Mouse (Mus musculus) heart, adult 11 months (tissue): ENCODE data around the gene Rhd.

Experiments used
- DNase-seq: peaks from one replicate; pipeline ENCODE4 v3.0.0; 2022

Gene Rhd

DNA sequence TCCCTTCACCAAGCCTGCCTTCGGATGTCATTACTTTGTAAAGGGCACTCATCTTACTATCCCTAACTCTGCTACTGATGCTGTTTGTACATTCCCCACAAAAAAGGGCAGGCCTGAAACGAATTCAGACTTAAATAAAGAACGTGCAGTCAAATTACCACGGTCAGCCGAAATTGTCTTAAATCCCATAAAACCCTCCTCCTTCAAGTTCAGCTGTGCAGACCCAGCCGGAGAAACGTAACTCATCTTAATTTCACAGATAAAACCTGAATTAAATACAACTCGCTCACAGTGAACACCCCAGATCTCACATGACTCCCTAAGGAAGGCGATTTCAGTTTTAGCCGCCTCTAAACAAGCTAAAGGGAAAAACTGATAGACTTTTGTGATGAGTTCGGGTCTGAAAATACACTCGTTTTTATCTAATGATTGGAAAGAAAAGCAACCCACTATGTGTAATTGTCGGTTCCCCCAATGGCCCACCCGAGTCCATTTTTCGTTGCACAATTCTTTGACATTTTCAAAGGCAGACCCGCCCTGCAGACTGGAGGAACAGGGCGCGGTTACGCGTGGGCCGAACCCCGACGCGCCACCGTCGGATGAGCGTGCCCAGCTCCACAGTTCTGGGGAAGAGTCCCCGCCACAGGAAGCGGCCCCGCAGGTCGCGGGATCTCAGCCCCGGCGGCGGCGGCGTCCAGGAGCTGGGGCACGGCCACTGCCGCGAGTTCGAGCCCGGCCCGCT, 50.0 kb downstream of the Rhd start:
- DNase-seq: no peak

DNA sequence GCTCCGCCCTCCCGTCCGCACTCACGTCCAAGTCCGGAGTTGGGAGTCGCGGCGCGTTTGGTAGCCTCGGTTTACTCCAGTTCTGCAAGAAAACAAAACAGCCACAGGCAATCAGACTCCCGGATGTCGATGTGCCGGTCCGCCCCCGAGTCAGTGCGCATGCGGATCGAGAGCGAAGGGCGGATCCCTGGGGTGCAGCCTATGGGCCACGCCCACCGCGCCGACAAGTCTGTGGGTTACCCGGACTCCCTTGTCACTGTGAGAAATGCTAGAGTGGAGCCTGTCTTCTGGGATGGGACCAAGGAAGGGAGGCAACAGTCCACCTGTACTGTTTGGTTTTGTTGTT, 50.5 kb downstream of the Rhd start, which contains the start of gene Tmem50a:
Tmem50a (minus strand) TSS at position 161 of the 346 bp plus-strand sequence.
- DNase-seq: peak; percentile 100

DNA sequence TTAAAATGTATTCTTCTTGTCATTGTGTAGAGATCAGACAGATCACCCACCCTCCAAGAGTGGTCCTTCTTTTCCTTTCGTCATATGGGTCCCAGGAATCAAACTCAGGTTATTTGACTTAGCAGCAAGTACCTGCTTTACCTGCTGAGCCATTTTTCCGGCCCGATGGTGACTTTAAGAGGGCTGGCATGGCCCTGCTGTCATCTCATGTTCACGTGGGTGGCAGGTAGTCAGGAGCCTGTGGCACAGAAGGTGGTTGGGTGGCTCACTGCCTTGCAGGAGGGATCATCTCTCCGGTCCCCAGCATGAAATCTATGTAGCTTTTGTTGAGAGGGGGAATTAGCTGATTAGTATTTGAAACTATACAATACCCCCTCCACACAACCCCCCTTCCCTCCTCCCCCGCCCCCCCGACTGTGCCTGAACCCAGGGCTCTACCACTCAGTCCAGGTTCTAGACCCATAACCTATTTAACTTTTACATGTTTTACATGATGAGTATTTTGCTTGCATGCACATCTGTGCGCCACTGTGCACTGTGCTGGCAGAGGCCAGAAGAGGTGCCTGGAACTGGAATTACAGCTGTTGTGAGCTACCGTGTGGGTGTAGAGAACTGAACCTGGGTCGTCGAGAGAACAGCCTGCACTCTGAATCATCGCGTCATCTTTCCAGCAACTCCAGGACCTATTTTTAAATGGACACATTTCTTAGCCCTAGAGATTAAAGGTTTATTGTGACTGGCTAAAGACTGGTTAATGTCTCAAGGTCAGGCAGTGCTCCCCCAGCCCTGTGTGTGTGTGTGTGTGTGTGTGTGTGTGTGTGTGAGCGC, 51.1 kb downstream of the Rhd start:
- peak; percentile 94 for DNase-seq

DNA sequence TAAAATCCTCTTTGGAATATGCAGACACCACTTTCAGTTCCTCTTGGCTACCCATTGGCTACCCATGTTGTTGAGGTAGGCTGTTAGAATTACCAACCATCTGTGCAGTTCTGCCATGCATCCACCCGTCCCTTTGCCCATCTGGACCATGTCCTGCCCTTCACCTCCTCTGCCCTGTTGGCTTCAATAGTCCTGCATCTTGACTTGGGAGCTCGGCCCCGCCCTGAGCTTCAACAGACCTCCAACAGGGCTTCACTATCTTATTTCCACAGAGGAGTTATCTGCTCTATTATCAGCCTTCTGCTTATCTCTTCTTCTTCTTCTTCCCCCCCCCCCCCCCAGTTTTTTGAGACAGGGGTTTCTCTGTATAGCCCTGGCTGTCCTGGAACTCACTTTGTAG, 52.9 kb downstream of the Rhd start:
- DNase-seq: no peak

DNA sequence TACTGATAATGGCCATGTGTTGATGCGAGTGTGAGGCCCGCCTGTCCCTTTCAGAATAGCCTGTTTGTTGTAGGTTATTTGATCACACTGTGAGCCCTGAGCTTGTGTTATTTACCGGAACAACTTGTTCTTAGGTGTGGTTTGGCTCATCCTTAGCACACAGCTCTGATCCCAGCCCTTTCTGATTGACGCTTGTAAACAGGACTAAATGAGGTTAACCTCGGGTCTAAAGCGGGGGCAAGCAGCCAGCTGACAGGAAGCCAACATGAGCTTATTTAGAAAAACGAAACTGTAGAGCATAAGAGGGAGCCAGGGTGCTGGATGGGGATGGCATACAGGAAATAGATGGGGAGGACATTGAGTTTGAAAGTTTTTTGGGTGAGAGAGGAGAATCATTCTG, 54.0 kb downstream of the Rhd start:
- DNase-seq: peak; percentile 99

DNA sequence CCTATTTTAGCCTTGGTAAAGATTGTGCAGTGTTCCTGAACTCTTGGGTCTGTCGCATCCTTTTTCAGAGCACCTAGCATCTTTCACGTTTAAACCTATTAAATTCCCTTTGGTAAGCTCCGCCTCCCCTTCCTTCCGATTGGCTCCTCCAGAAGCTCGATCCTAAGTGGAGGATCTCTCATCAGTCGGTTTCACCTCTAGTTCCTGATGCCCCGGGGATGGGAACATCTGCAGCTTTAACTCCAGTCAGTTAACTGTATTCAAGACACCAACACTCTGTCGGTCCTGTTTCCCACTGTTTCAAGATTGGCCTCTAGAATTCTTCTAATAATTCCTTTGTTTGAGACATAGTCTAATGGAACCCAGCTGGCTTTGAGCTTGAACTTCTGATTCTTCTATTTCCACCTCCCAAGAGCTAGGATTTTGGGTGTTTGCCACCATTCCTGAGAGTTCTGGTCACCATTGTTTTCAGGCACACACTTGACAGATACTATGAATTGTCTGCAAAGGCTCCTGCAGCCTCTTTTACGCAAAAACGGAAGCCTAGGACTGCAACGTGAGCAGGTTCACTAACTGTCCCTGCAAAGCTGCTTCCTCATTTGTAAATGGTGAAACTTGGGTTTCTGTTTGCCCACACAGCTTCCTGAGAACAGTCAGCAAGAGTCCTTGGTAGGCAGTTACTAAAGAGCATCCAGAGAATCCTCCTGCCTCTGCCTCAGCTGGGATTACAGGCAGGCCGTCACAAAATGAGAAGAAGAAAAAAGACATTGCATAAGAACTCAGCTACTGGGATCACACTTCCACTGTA, 55.6 kb downstream of the Rhd start:
- DNase-seq: peak; percentile 96

DNA sequence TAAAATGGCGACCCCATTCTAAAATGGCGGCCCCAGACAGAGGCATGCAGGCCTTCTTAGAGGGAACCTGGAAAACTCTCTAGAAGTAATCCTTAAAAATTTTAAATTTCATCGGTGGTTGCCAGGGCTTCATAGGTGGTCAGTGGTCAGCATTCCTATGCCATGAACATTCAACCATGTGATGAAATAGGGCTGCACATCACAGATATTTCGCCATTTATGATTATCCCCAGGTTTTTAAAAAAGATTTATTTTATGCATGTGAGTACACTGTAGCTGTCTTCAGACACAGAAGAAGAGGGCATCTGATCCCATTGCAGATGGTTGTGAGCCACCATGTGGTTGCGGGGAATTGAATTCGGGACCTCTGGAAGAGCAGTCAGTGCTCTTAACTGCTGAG, 56.3 kb downstream of the Rhd start:
- DNase-seq: no peak

DNA sequence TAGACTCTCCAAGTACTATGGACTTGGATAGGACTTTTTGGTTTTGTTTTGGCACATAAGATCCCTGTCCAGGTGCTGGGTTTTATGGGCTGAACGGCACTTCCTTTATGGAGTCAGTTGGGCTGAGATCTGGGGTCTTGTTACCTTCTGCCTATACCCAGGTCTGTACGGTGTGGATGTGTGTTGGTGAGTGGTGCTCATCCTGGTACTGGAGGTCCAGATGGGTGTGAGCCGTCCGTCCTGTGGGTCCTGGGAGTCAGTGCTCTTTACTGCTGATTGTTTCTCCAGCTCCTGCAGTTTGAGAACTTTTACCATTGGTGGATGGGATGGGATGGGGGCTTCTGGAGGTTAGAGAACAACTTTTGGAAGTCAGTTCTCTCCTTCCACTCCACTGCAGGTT, 57.4 kb downstream of the Rhd start:
- peak; percentile 94 for DNase-seq

DNA sequence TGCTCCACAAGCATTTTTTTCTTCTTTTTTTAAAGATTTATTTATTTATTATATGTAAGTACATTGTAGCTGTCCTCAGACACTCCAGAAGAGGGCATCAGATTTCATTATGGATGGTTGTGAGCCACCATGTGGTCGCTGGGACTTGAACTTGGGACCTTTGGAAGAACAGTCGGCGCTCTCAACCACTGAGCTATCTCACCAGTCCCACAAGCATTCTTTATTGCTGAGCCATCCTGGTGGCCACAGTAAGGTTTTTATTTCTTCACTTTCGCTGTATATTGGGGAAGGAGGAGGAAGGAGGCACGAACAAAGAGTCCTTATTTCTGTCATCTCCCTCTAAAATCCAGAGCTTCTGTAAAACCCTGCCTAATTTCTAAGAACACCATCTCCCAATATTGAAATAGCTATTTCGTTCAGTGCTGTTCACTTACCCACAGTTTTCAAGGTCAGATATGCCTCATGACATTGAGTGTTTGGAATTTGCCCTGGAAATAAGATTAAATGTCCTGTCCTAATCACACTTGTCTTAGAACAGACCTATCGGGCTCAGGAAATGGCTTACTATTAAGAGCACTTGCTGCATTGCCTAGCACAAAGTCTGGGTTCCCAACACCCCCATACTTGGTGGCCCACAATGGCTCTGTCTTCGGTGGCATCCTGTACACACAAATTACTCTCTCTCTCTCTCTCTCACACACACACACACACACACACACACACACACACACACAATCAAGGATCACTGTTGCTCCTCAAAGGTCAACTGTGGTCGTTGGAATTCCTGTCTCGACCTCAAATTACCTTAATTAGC, 58.0 kb downstream of the Rhd start:
- no peak for DNase-seq

DNA sequence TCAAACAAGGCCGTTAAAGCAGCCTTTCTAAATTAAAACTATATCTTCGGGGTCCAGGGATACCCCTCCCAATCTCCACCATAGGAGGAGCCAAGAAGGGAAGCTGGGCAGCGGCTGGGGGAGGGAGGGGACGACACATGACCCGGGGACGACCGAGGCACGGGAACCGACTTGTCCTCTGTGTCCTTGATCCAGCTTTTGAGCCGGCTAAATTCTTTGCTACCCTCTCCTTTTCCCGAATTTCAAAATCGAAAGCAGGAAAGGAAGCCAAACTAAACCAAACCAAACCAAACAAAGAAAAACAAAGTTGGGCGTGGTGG, 58.5 kb downstream of the Rhd start:
- DNase-seq: peak; percentile 99

DNA sequence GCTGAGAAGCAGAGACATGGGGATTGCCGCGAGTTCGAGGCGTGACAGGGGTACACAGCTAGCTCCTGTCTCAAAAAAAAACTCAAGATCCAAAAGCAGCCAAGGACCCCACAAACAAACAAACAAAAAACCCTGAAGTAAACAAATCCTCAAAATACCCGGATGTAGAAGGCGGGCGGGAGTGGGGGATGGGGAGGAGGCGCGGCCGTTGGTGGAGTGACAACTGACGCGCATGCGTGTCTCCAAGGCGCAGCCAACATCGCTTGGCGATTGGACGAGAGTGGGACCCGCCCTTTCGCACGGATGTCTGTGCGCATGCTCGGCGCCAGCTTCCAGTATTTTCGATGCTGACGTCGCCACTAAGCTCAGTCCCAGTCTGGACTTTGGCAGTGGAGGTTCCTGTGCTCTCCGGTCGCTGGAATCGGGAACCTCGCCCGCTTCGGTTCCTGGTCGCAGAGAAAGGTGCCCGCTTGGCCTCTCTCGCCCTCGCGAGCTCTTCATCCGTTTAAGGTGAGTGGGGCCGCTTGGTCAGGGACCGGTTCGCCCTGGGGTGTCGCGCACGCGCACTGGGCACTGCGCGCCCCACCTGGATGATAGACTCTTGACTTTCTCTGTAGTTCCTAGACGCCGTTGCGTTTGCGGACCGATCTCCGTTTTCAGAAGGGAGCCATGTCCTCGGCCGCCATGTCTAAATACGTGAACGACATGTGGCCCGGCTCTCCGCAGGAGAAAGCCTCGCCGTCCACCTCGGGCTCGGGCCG, 59.1 kb downstream of the Rhd start, which contains the start of gene Rsrp1:
Rsrp1 (plus strand) TSS at position 335 of the 761 bp plus-strand sequence.
- DNase-seq: peak; percentile 100

DNA sequence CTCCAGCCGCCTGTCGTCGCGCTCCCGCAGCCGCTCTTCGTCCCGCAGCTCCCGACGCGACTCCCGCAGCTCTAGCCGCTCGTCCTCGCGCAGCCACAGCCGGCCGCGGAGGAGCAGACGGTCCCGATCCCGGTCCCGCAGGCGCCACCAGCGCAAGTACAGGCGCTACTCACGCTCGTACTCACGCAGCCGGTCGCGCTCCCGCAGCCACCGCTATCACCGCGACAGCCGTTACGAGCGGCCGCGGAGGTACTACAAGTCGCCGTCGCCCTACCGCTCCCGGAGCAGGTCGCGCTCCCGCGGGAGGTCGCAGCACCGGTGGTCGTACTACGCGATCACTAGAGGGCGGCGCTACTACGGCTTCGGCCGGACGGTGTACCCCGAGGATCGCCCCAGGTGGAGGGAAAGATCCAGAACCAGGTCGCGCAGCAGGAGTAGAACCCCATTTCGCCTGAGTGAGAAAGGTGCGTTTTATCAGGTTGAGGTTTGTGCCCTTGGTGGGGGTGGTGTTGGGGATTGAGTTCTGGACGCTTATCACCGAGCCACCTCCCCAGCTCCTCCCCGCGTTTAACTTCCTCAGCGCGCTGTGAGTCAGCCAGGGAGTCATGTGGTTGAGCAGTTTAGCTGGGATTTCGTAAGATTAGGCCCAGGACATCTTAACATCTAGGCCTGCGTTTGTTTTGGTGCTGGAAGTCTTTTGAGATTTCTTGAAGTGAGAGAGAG, 59.8 kb downstream of the Rhd start:
- peak; percentile 99 for DNase-seq

DNA sequence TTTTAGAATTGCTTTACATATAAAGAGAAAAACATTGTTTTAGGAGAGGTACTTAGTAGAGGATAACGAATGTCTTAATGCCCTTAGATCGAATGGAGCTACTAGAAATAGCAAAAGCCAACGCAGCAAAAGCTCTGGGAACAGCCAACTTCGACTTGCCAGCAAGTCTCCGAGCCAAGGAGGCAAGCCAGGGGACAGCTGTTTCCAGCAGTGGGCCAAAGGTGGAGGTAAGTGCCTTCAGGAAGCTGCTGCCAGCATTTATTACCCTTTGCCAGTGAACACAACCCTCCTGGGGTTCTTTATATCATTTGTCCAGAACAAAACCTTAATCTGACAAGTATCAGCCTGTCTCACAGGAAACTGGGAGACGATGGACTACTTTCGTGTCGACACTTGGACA, 60.9 kb downstream of the Rhd start:
- peak; percentile 95 for DNase-seq

DNA sequence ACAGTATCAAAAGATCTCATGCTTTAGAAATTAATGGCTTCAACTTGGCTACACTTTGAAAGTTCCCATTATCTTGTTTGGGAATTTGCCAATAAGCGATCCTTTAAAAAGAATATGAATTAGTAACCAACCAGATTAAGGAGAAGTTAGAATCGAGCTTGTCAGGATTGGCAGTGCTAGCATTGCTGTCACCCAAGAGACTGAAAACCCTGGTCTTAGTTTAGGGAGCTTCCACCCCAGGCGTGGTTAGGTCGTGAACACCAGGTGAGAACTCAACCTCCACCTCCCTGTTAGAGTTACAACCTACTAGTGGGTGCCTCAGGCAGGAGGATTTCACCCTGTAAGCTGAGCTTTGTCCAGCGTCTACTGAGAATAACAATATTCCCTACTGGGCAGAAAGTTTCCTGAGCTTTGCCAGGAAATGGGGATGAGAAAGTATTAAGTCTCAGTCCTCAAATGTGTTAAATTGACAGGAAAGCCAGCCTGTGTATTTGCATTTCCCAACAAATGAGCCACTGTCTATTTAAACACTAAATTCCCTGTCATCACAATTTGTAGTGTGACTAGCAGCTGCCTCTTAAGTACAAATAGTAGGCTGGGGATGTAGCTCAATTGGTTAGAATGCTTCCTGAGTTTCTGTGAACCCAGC, 63.6 kb downstream of the Rhd start:
- DNase-seq: peak; percentile 91

DNA sequence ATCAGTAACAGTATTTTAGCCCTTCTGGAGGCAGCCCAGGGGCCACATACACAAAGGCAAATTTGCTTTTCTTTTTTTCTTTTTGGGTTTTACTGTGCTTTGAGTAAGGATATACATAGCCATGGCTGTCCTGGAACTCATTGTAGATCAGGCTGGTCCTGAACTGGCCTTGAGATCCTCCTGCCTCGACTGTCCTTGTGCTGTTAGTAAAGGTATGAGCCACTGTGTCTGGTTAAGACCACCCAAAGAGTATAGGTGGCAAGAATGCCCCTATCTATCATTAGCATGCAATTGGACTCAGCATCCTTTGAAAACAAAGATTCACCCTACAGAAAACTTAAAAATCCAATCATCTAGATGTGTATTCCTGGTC, 64.1 kb downstream of the Rhd start:
- DNase-seq: peak; percentile 85

DNA sequence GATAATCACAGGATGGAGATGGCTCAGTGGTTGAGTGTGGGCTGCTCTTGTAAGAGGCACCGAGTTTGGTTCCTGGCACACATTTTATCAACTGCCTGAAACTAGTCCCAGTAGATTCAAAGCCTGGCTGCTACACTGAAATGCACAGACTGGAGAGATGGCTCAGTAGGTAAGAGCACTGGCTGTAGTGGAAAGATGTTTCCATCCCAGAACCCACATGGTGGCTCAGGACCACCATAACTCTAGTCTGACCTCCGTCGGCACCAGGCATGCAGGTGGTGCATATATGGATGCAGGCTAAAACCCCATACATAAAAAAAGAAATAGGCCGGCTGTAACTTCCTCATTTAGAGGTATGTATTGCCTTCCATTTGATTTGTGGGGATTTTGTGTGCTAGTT, 65.2 kb downstream of the Rhd start:
- DNase-seq: no peak

DNA sequence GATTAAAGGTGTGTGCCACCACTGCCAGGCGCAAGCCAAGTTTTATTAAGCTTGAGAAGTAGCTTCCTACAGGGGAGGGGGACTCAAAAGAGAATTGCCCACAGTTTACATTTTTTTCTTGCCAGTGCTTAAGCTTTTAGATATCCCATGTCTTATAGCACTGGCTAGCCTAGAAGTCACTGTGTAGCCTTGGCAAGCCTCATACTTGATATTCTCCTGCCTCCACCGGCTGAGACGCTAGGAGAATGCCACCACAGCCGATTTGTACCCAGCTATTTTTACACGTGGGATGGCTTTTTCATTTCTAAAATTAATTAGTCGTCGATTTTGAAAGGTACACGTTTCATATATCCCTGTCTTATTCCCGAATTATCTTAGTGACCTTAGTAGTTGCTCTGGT, 65.9 kb downstream of the Rhd start:
- no peak for DNase-seq

DNA sequence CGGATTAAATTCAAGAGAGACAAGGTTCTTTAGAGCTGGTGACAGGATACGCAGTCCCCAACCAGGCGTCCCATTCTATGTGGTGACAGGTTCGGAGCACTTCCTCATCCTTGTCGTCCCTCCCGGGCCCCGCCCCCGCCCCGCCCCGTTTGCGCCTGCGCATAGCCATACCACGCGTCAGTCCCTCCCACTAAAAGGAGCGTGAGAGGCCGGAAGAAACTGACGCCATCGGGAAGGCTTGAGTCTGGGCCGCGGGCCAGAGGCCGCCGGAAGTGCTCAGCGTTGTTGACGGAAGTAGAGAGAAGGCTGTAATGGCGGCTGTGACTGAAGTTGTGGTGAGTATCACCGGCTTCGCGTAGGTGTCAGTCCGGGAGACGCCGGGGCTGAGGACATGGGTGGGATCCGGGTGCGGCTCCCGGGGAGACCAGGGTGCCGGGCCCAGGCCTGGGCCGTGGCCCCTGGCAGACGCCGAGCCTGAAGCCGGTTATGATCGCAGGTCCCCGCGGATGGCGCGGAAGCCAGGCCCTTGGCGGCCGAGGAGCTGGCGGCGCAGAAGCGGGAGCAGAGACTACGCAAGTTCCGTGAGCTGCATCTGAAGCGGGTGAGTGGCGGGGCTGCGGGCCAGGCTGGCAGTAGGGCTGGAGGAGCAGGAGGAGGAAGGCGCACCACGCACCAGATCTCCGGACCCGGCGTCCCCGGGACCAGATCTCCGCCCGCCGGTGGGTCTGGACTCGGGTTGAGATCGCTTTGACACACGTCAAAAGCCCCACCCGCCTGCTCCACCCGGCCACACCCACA, 66.5 kb downstream of the Rhd start, which contains the start of gene Syf2:
Syf2 (plus strand) TSS at position 215 of the 798 bp plus-strand sequence.
- DNase-seq: peak; percentile 99
